Mouse (Mus musculus): ENCODE results near the gene Olfr1120. TPM values are rescaled to one million over a fixed set of nuclear protein-coding genes. Genes with fewer than 3 reads are reported as not detected.
"Not testable (repeated sequence)": the region's sequence is repeated elsewhere in the genome, so short reads cannot be mapped to it uniquely, and the experiment has no call there.

The Olfr1120 gene
- total RNA-seq (2015; ENCODE audit: low replicate concordance) (not detected in 2 replicates), total RNA-seq (2017; ENCODE audit: low replicate concordance) (not detected in 2 replicates)

- no peak for ATAC-seq (replicated peaks; ENCODE audit: low FRiP score, poor library complexity, severe bottlenecking)
Observed at GRCm38 (mm10) chr2:87354515-87354914, at the start of gene Olfr1120. Olfr1120 (plus strand) TSS chr2:87354815.

- no peak for ATAC-seq (replicated peaks; ENCODE audit: low FRiP score, poor library complexity, severe bottlenecking)
Observed at GRCm38 (mm10) chr2:87307281-87307680, 47.3 kb upstream of the Olfr1120 start, which contains the start of gene Olfr1118. Olfr1118 (plus strand) TSS chr2:87307581.

- ATAC-seq (replicated peaks; ENCODE audit: low FRiP score, poor library complexity, severe bottlenecking): not testable (repeated sequence)
Observed at GRCm38 (mm10) chr2:87360121-87360520, 5.5 kb downstream of the Olfr1120 start.

- ATAC-seq (replicated peaks; ENCODE audit: low FRiP score, poor library complexity, severe bottlenecking): no peak
Observed at GRCm38 (mm10) chr2:87369595-87369994, 15.0 kb downstream of the Olfr1120 start, which contains the start of gene Olfr1121. Olfr1121 (plus strand) TSS chr2:87369895.

- no peak for ATAC-seq (replicated peaks; ENCODE audit: low FRiP score, poor library complexity, severe bottlenecking)
Observed at GRCm38 (mm10) chr2:87371726-87372125, 17.1 kb downstream of the Olfr1120 start.

GRCm38 (mm10) chr2:87383935-87384334, 29.3 kb downstream of the Olfr1120 start:
- ATAC-seq (replicated peaks; ENCODE audit: low FRiP score, poor library complexity, severe bottlenecking): no peak

GRCm38 (mm10) chr2:87385549-87385948, 30.9 kb downstream of the Olfr1120 start, which contains the start of gene Olfr1122:
Olfr1122 (plus strand) TSS chr2:87385849.
- ATAC-seq (replicated peaks; ENCODE audit: low FRiP score, poor library complexity, severe bottlenecking): no peak

- ATAC-seq (replicated peaks; ENCODE audit: low FRiP score, poor library complexity, severe bottlenecking): not testable (repeated sequence)
Observed at GRCm38 (mm10) chr2:87393605-87394004, 39.0 kb downstream of the Olfr1120 start.

- ATAC-seq (replicated peaks; ENCODE audit: low FRiP score, poor library complexity, severe bottlenecking): not testable (repeated sequence)
Observed at GRCm38 (mm10) chr2:87394686-87395085, 40.1 kb downstream of the Olfr1120 start.

Other genes with a start within 250 kb of the Olfr1120 start
- gene Olfr259, start 240.2 kb upstream of the Olfr1120 start, total RNA-seq (2015; ENCODE audit: low replicate concordance): not detected in 2 replicates
- not detected in 2 replicates for gene Olfr259, start 240.2 kb upstream of the Olfr1120 start, total RNA-seq (2017; ENCODE audit: low replicate concordance)
- not detected in 2 replicates for gene Olfr1110, start 214.5 kb upstream of the Olfr1120 start, total RNA-seq (2015; ENCODE audit: low replicate concordance)
- gene Olfr1110, start 214.5 kb upstream of the Olfr1120 start, total RNA-seq (2017; ENCODE audit: low replicate concordance): not detected in 2 replicates
- not detected in 2 replicates for gene Olfr1111, start 202.2 kb upstream of the Olfr1120 start, total RNA-seq (2015; ENCODE audit: low replicate concordance)
- gene Olfr1111, start 202.2 kb upstream of the Olfr1120 start, total RNA-seq (2017; ENCODE audit: low replicate concordance): not detected in 2 replicates
- not detected in 2 replicates for gene Olfr1112, start 167.0 kb upstream of the Olfr1120 start, total RNA-seq (2015; ENCODE audit: low replicate concordance)
- gene Olfr1112, start 167.0 kb upstream of the Olfr1120 start, total RNA-seq (2017; ENCODE audit: low replicate concordance): not detected in 2 replicates
- not detected in 2 replicates for gene Olfr1113, start 145.8 kb upstream of the Olfr1120 start, total RNA-seq (2015; ENCODE audit: low replicate concordance)
- not detected in 2 replicates for gene Olfr1113, start 145.8 kb upstream of the Olfr1120 start, total RNA-seq (2017; ENCODE audit: low replicate concordance)
- gene Olfr1115, start 106.8 kb upstream of the Olfr1120 start, total RNA-seq (2015; ENCODE audit: low replicate concordance): not detected in 2 replicates
- not detected in 2 replicates for gene Olfr1115, start 106.8 kb upstream of the Olfr1120 start, total RNA-seq (2017; ENCODE audit: low replicate concordance)
- gene Olfr1116, start 87.3 kb upstream of the Olfr1120 start, total RNA-seq (2015; ENCODE audit: low replicate concordance): not detected in 2 replicates
- not detected in 2 replicates for gene Olfr1116, start 87.3 kb upstream of the Olfr1120 start, total RNA-seq (2017; ENCODE audit: low replicate concordance)
- not detected in 2 replicates for gene Olfr1118, start 47.2 kb upstream of the Olfr1120 start, total RNA-seq (2015; ENCODE audit: low replicate concordance)
- gene Olfr1118, start 47.2 kb upstream of the Olfr1120 start, total RNA-seq (2017; ENCODE audit: low replicate concordance): not detected in 2 replicates
- gene Olfr1121, start 15.1 kb downstream of the Olfr1120 start, total RNA-seq (2015; ENCODE audit: low replicate concordance): not detected in 2 replicates
- not detected in 2 replicates for gene Olfr1121, start 15.1 kb downstream of the Olfr1120 start, total RNA-seq (2017; ENCODE audit: low replicate concordance)
- not detected in 2 replicates for gene Olfr1122, start 31.0 kb downstream of the Olfr1120 start, total RNA-seq (2015; ENCODE audit: low replicate concordance)
- not detected in 2 replicates for gene Olfr1122, start 31.0 kb downstream of the Olfr1120 start, total RNA-seq (2017; ENCODE audit: low replicate concordance)
- not detected in 2 replicates for gene Olfr1123, start 61.8 kb downstream of the Olfr1120 start, total RNA-seq (2015; ENCODE audit: low replicate concordance)
- gene Olfr1123, start 61.8 kb downstream of the Olfr1120 start, total RNA-seq (2017; ENCODE audit: low replicate concordance): not detected in 2 replicates
- not detected in 2 replicates for gene Olfr1124, start 75.5 kb downstream of the Olfr1120 start, total RNA-seq (2015; ENCODE audit: low replicate concordance)
- gene Olfr1124, start 75.5 kb downstream of the Olfr1120 start, total RNA-seq (2017; ENCODE audit: low replicate concordance): not detected in 2 replicates
- gene Olfr1126, start 99.1 kb downstream of the Olfr1120 start, total RNA-seq (2015; ENCODE audit: low replicate concordance): not detected in 2 replicates
- gene Olfr1126, start 99.1 kb downstream of the Olfr1120 start, total RNA-seq (2017; ENCODE audit: low replicate concordance): not detected in 2 replicates
- gene Pramel7, start 142.3 kb downstream of the Olfr1120 start, total RNA-seq (2015; ENCODE audit: low replicate concordance): not detected in 2 replicates
- not detected in 2 replicates for gene Pramel7, start 142.3 kb downstream of the Olfr1120 start, total RNA-seq (2017; ENCODE audit: low replicate concordance)
- gene Pramel6, start 151.8 kb downstream of the Olfr1120 start, total RNA-seq (2015; ENCODE audit: low replicate concordance): not detected in 2 replicates
- not detected in 2 replicates for gene Pramel6, start 151.8 kb downstream of the Olfr1120 start, total RNA-seq (2017; ENCODE audit: low replicate concordance)
- not detected in 2 replicates for gene Olfr153, start 177.0 kb downstream of the Olfr1120 start, total RNA-seq (2015; ENCODE audit: low replicate concordance)
- not detected in 2 replicates for gene Olfr153, start 177.0 kb downstream of the Olfr1120 start, total RNA-seq (2017; ENCODE audit: low replicate concordance)
- gene Olfr1128, start 190.7 kb downstream of the Olfr1120 start, total RNA-seq (2015; ENCODE audit: low replicate concordance): not detected in 2 replicates
- not detected in 2 replicates for gene Olfr1128, start 190.7 kb downstream of the Olfr1120 start, total RNA-seq (2017; ENCODE audit: low replicate concordance)
- not detected in 2 replicates for gene Olfr1129, start 219.1 kb downstream of the Olfr1120 start, total RNA-seq (2015; ENCODE audit: low replicate concordance)
- not detected in 2 replicates for gene Olfr1129, start 219.1 kb downstream of the Olfr1120 start, total RNA-seq (2017; ENCODE audit: low replicate concordance)

All from erythroid progenitor cell, adult 5-6 weeks (primary cell).